Comparison of ENCODE assay signal across 17 mouse cellular contexts in the genomic region with DNA sequence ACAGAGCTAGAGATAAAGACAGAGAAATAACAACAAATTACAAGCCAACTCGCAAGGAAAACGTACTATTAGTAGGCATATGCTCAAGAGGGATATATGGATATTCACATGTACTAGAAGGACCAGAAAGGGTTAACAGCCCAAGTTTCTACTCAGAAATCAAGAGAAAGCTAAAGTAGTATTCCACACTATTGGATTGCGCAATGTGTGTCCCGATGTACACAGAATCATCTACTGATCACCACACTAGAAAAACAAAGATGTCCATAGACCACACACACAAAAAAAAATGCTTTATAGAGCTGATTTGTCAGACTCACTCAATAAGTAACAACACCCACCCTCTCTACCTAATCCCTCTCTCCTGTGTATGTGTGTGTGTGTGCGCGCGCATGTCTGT.
"Had no signal": no experiment of that assay in that cellular context is flagged by ENCODE, and none has a peak within 500 bp of the region (broad histone marks: within the 10 kb centered on the region; RNA-seq: fewer than 3 reads in every experiment).

No protein-coding gene starts in this region.

- H3K9ac ChIP-seq: neural tube, embryonic 12.5 days; neural tube, embryonic 13.5 days; neural tube, embryonic 15.5 days; stomach, embryonic 15.5 days had no signal

- H3K9me3 ChIP-seq: neural tube, embryonic 12.5 days; neural tube, embryonic 13.5 days; neural tube, embryonic 15.5 days; stomach, embryonic 15.5 days had no signal

- H3K4me2 ChIP-seq: neural tube, embryonic 12.5 days; neural tube, embryonic 13.5 days; neural tube, embryonic 15.5 days; stomach, embryonic 15.5 days had no signal

- DNase-seq: retina, postnatal 1 day; right cerebral cortex, adult 18-20 months; right cerebral cortex, postnatal 14 days; right cerebral cortex, postnatal 25 days; right cerebral cortex, postnatal 4 days; spleen, adult 18-20 months; thymus, adult 18-20 months; thymus, adult 2 months; thymus, postnatal 14 days; thymus, postnatal 25 days; thymus, postnatal 36 days; thymus, postnatal 4 days had no signal

- H3K27ac ChIP-seq: neural tube, embryonic 12.5 days; neural tube, embryonic 13.5 days; neural tube, embryonic 15.5 days; stomach, embryonic 15.5 days; stomach, postnatal 0 days had no signal

- H3K36me3 ChIP-seq: neural tube, embryonic 12.5 days; neural tube, embryonic 13.5 days; neural tube, embryonic 15.5 days; stomach, embryonic 15.5 days had no signal

- H3K27me3 ChIP-seq: neural tube, embryonic 12.5 days; neural tube, embryonic 13.5 days; neural tube, embryonic 15.5 days; stomach, embryonic 15.5 days had no signal

- H3K4me1 ChIP-seq: neural tube, embryonic 12.5 days; neural tube, embryonic 13.5 days; neural tube, embryonic 15.5 days; stomach, embryonic 15.5 days had no signal

- H3K4me3 ChIP-seq: neural tube, embryonic 12.5 days; neural tube, embryonic 13.5 days; neural tube, embryonic 15.5 days; stomach, embryonic 15.5 days had no signal
